Mouse (Mus musculus): ENCODE results near the gene Zc3h7a. TPM values are rescaled to one million over a fixed set of nuclear protein-coding genes. Genes with fewer than 3 reads are reported as not detected.

Zc3h7a gene
- polyA plus RNA-seq, 1 experiment from 2014 or later: 107 TPM

DNA sequence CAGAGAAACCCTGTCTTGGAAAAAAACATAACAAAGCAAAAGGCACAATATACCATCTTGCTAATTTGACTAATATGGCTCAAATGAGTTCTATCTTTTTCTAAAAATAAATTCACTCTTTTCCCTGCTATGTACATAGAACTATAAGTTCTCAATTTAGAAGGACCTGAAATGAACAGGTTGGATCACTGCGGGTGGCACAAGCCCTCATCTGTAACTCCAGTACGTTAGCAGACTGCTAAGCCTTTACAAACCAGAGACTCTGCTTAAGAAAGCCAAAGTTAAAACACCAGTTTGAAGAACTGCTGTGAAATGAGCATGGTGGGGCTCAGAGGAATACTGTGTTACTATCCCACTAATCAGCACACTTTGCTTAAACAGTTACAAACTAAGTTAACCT lies 50.8 kb downstream of the Zc3h7a start:
- Histone ChIP-seq H3K9me3 (ENCODE audit: control insufficient read depth, low read length) (no peaks in the 10 kb centered on the region), H3K36me3 (ENCODE audit: control insufficient read depth, insufficient read depth, low read length) (peaks cover 20% of the 10 kb centered on the region), H3K27me3 (ENCODE audit: control insufficient read depth, insufficient read depth, low read depth, low read length) (no peaks in the 10 kb centered on the region), H3K27ac (ENCODE audit: low read length) (no peak overlapping the region), H3K4me1 (replicated peaks; ENCODE audit: control insufficient read depth, insufficient read depth, low read length) (no peaks in the 10 kb centered on the region), H3K4me2 (ENCODE audit: low read depth, low read length) (no peak overlapping the region), H3K9ac (ENCODE audit: low read length) (no peak overlapping the region), H3K4me3 (ENCODE audit: low read length) (no peak overlapping the region)
- ATAC-seq (ENCODE audit: low read depth): no peak
- 92% methylated on average over 2 of the region's 2 CpGs for WGBS

DNA sequence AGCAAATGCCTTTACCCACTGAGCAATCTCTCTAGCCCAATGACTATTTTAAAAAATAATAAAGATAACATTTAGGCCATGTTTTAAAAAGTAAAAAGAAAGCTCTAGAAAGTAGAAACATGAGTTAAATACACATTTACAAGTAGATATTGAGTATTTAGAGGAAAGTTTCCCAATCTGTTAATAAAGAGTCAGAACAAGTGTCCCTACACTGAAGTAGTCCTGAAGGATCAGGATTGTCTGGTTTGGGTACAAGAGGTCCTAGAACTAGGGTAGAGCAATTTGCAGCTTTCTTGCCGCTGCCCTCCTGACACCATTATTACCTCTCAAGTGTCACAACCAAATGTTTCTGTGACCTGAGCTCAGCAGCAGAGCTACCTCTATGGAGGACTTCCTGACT lies 52.1 kb downstream of the Zc3h7a start:
- Histone ChIP-seq H3K4me3 (ENCODE audit: low read length) (no peak overlapping the region), H3K9me3 (ENCODE audit: control insufficient read depth, low read length) (no peaks in the 10 kb centered on the region), H3K4me1 (replicated peaks; ENCODE audit: control insufficient read depth, insufficient read depth, low read length) (no peaks in the 10 kb centered on the region), H3K9ac (ENCODE audit: low read length) (no peak overlapping the region), H3K36me3 (ENCODE audit: control insufficient read depth, insufficient read depth, low read length) (peaks cover 23% of the 10 kb centered on the region), H3K4me2 (ENCODE audit: low read depth, low read length) (no peak overlapping the region), H3K27ac (ENCODE audit: low read length) (no peak overlapping the region), H3K27me3 (ENCODE audit: control insufficient read depth, insufficient read depth, low read depth, low read length) (no peaks in the 10 kb centered on the region)
- no peak for ATAC-seq (ENCODE audit: low read depth)
- WGBS: 78% methylated on average over 1 of the region's 1 CpGs

DNA sequence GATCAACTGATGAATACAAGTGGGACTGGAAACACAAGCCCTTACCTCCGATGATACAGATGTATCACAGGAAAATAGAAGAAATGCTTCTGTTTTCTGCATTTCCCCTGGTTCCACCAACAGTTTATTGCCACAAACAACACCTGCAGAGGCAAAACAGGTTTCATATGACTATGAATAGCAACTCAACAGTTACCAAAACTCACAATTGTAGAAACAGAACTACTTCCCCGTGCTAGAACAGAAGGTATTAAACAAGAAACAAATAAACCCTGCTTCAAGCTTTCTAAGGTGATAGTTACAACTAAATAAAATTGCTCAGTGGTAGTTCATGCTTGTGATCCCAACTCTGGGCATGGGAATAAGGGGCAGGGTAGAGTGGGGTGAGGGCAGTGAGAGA lies 53.6 kb downstream of the Zc3h7a start:
- Histone ChIP-seq H3K27ac (ENCODE audit: low read length) (no peak overlapping the region), H3K9ac (ENCODE audit: low read length) (no peak overlapping the region), H3K9me3 (ENCODE audit: control insufficient read depth, low read length) (no peaks in the 10 kb centered on the region), H3K4me3 (ENCODE audit: low read length) (no peak overlapping the region), H3K27me3 (ENCODE audit: control insufficient read depth, insufficient read depth, low read depth, low read length) (no peaks in the 10 kb centered on the region), H3K4me2 (ENCODE audit: low read depth, low read length) (no peak overlapping the region), H3K36me3 (ENCODE audit: control insufficient read depth, insufficient read depth, low read length) (peaks cover 23% of the 10 kb centered on the region), H3K4me1 (replicated peaks; ENCODE audit: control insufficient read depth, insufficient read depth, low read length) (no peaks in the 10 kb centered on the region)
- no peak for ATAC-seq (ENCODE audit: low read depth)
- WGBS: 93% methylated on average over 2 of the region's 2 CpGs

DNA sequence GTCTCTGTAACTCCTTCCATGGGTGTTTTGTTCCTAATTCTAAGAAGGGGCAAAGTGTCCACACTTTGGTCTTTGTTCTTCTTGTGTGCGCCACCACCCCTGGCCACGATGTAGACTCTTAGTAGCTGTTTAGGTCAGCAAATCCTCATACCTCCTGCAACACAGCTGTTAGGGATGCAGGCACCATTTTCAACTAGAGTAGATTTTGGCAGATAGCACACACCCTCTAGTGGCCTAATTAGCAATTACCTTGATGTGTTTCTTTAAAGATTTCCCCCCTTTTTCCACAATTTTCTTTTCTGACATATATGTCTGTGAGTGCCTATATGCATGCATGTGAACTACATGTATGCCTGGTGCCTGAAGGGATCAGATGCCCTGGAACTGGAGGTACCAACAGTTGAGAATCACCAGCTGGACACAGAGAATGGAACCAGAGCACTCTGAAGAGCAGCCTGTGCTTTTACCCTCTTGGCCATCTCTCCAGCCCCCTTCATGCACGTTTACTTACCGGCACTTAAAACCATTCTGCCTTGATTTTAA lies 66.9 kb downstream of the Zc3h7a start:
- H3K4me1 ChIP-seq (replicated peaks; ENCODE audit: control insufficient read depth, insufficient read depth, low read length): no peaks in the 10 kb centered on the region
- peaks cover 2% of the 10 kb centered on the region; the same call in 1 of the 2 replicates for H3K36me3 ChIP-seq (ENCODE audit: control insufficient read depth, insufficient read depth, low read length)
- no peak overlapping the region for H3K4me2 ChIP-seq (ENCODE audit: low read depth, low read length)
- 58% methylated on average over 4 of the region's 4 CpGs for WGBS
- no peak for ATAC-seq (ENCODE audit: low read depth)
- no peaks in the 10 kb centered on the region for H3K9me3 ChIP-seq (ENCODE audit: control insufficient read depth, low read length)
- H3K9ac ChIP-seq (ENCODE audit: low read length): no peak overlapping the region
- H3K27ac ChIP-seq (ENCODE audit: low read length): no peak overlapping the region
- H3K27me3 ChIP-seq (ENCODE audit: control insufficient read depth, insufficient read depth, low read depth, low read length): no peaks in the 10 kb centered on the region
- no peak overlapping the region for H3K4me3 ChIP-seq (ENCODE audit: low read length)

DNA sequence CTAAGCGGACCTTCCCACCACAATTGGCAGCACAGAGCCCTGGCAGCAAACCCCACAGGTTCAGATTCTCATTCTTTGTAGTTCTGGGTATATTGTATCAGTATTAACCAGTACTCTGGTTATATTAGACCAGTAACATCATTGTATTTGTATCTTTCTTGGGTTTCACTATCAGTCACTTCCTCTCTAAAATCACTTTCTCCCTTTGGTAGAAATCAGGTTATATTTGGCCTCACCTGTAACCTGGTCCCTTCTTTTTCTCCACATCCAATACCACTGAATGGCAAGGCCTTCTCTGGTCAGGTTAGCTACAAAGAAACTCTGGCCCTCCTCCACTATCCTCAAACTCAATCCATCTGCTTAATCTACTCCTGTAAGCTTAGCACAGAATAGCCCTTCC lies 71.3 kb downstream of the Zc3h7a start:
- Histone ChIP-seq H3K4me1 (replicated peaks; ENCODE audit: control insufficient read depth, insufficient read depth, low read length) (no peaks in the 10 kb centered on the region), H3K9me3 (ENCODE audit: control insufficient read depth, low read length) (no peaks in the 10 kb centered on the region), H3K4me2 (ENCODE audit: low read depth, low read length) (no peak overlapping the region), H3K36me3 (ENCODE audit: control insufficient read depth, insufficient read depth, low read length) (peaks cover 4% of the 10 kb centered on the region), H3K9ac (ENCODE audit: low read length) (no peak overlapping the region), H3K27ac (ENCODE audit: low read length) (no peak overlapping the region), H3K4me3 (ENCODE audit: low read length) (no peak overlapping the region), H3K27me3 (ENCODE audit: control insufficient read depth, insufficient read depth, low read depth, low read length) (no peaks in the 10 kb centered on the region)
- WGBS: 88% methylated on average over 1 of the region's 1 CpGs
- no peak for ATAC-seq (ENCODE audit: low read depth)

DNA sequence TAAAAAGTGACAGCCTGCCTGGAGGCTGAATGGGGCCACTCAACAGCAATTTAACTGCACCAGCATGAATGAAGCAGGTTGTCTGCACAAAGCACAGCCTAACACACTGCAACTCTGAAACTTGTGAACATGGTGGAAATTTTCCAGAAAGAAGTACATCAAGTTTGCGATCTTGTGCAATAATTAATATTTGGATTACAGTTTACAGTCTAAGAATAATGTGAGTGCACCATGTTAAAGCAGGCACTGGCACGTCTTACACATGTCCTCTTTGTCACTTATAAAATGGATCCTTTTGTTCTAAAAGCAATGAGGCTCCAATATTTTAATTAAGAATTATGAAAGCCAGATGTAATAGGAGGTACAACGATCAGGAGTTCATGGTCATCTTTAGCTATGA lies 78.9 kb downstream of the Zc3h7a start:
- Histone ChIP-seq H3K27me3 (ENCODE audit: control insufficient read depth, insufficient read depth, low read depth, low read length) (no peaks in the 10 kb centered on the region), H3K9ac (ENCODE audit: low read length) (no peak overlapping the region), H3K27ac (ENCODE audit: low read length) (no peak overlapping the region), H3K4me2 (ENCODE audit: low read depth, low read length) (no peak overlapping the region), H3K9me3 (ENCODE audit: control insufficient read depth, low read length) (no peaks in the 10 kb centered on the region), H3K36me3 (ENCODE audit: control insufficient read depth, insufficient read depth, low read length) (no peaks in the 10 kb centered on the region; the same call in 1 of the 2 replicates), H3K4me1 (replicated peaks; ENCODE audit: control insufficient read depth, insufficient read depth, low read length) (no peaks in the 10 kb centered on the region), H3K4me3 (ENCODE audit: low read length) (no peak overlapping the region)
- 92% methylated on average over 3 of the region's 3 CpGs for WGBS
- ATAC-seq (ENCODE audit: low read depth): no peak

DNA sequence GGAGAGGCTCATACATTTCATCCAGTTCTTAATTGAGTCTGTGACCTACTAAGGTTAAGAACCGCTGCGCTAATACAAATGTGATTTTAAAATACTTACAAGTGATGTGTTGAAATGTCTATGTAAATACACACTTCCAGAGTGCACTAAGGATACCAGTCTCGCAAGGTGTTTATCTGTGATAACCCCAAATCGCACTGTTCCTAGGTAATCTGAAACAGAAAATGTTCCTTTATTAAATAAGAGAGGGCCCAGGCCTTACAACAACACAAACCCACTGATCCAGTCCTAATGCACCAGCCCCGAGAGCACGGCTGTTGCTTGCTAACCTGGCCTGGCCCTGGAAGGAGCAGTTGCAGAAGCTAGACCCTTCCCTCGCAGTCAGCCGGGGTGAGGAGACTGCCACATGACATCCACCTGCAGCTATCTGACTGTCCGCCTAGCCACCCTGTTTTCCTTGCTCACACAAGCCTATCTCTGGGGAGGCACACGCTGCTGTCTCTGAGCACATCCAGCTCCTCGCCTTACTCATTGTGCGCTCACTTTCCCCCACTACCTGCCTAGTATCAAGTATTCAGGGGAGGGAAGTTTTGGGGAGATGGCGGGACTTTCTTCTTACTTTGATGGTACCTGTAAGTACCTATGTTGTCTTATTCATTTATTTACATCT lies 82.3 kb downstream of the Zc3h7a start:
- H3K27me3 ChIP-seq (ENCODE audit: control insufficient read depth, insufficient read depth, low read depth, low read length): no peaks in the 10 kb centered on the region
- H3K4me3 ChIP-seq (ENCODE audit: low read length): no peak overlapping the region
- H3K4me1 ChIP-seq (replicated peaks; ENCODE audit: control insufficient read depth, insufficient read depth, low read length): no peaks in the 10 kb centered on the region
- no peak overlapping the region for H3K9ac ChIP-seq (ENCODE audit: low read length)
- 86% methylated on average over 13 of the region's 13 CpGs for WGBS
- no peaks in the 10 kb centered on the region for H3K9me3 ChIP-seq (ENCODE audit: control insufficient read depth, low read length)
- no peak overlapping the region for H3K4me2 ChIP-seq (ENCODE audit: low read depth, low read length)
- H3K36me3 ChIP-seq (ENCODE audit: control insufficient read depth, insufficient read depth, low read length): peaks cover 8% of the 10 kb centered on the region; the same call in 1 of the 2 replicates
- no peak for ATAC-seq (ENCODE audit: low read depth)
- H3K27ac ChIP-seq (ENCODE audit: low read length): no peak overlapping the region

DNA sequence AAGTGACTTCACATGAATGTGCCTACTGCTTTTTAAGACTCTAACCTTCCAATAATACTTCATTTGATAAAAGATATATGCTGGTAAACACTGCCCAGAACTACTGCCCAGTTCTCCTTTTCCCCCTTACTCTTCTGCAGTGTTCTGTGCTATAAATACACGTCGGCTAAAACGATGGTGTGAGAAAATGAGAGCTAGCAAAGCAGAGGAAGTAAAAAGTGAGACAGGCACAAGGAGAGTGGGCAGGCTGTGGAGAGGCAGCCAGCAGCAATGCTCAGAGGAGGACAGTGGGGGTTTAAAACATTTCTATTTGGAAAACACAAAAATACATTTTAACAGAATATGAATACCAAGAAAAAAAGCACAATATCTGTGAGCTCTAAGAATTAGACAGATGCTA lies 83.7 kb downstream of the Zc3h7a start:
- no peak overlapping the region for H3K4me3 ChIP-seq (ENCODE audit: low read length)
- no peak overlapping the region for H3K9ac ChIP-seq (ENCODE audit: low read length)
- no peak for ATAC-seq (ENCODE audit: low read depth)
- no peaks in the 10 kb centered on the region for H3K27me3 ChIP-seq (ENCODE audit: control insufficient read depth, insufficient read depth, low read depth, low read length)
- 62% methylated on average over 3 of the region's 3 CpGs for WGBS
- no peak overlapping the region for H3K4me2 ChIP-seq (ENCODE audit: low read depth, low read length)
- no peaks in the 10 kb centered on the region for H3K9me3 ChIP-seq (ENCODE audit: control insufficient read depth, low read length)
- H3K36me3 ChIP-seq (ENCODE audit: control insufficient read depth, insufficient read depth, low read length): peaks cover 17% of the 10 kb centered on the region
- no peaks in the 10 kb centered on the region for H3K4me1 ChIP-seq (replicated peaks; ENCODE audit: control insufficient read depth, insufficient read depth, low read length)
- no peak overlapping the region for H3K27ac ChIP-seq (ENCODE audit: low read length)

DNA sequence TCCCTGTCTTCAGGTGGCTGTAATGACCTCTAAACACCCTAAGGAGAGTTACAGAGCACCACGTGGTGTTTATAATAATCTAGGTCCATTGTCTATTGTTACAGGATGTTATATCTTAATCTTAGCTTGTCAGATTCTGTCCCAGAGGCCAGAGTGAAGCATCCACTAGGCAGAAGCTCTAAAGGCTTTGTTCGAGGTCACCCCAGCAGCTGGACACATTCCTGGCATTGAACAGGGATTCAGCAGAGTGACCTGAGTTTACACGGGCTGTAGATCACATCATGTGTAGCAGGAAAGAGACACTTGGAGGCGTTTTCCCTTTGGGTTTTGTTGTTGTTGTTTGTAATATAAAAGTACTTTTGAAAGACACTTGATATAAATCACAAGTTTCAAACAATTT lies 84.1 kb downstream of the Zc3h7a start:
- 61% methylated on average over 4 of the region's 4 CpGs for WGBS
- Histone ChIP-seq H3K9me3 (ENCODE audit: control insufficient read depth, low read length) (no peaks in the 10 kb centered on the region), H3K4me3 (ENCODE audit: low read length) (no peak overlapping the region), H3K9ac (ENCODE audit: low read length) (no peak overlapping the region), H3K27ac (ENCODE audit: low read length) (no peak overlapping the region), H3K4me1 (replicated peaks; ENCODE audit: control insufficient read depth, insufficient read depth, low read length) (no peaks in the 10 kb centered on the region), H3K36me3 (ENCODE audit: control insufficient read depth, insufficient read depth, low read length) (peaks cover 17% of the 10 kb centered on the region), H3K27me3 (ENCODE audit: control insufficient read depth, insufficient read depth, low read depth, low read length) (no peaks in the 10 kb centered on the region), H3K4me2 (ENCODE audit: low read depth, low read length) (no peak overlapping the region)
- 0 out of 2 replicates have a peak, but pooled peaks have one; percentile 31 for ATAC-seq (ENCODE audit: low read depth)
